Mouse (Mus musculus) MEL (cell line): ENCODE results near the gene Eml6. TPM values are rescaled to one million over a fixed set of nuclear protein-coding genes. Genes with fewer than 3 reads are reported as not detected.

ENCODE experiments used
- DNase-seq: peaks from one replicate; pipeline ENCODE4 v3.0.0; 2011; ENCODE audit warnings: low read depth, low spot score
- H3K27ac ChIP-seq: 2 replicates; pipeline ENCODE4 v1.5.1; 2012; ENCODE audit warnings: low read depth, mild to moderate bottlenecking, control low read depth, low read length, moderate library complexity; ENCODE audit not compliant: control insufficient read depth
- H3K27me3 ChIP-seq, 2 experiments: fragments of 150-350 bp in 1 of 2; sonication (generic) in 1 of 2; 2 replicates each; pipeline ENCODE4 v1.6.1; 2012; ENCODE audit warnings: low read length in 2 of 2, mild to moderate bottlenecking in 2 of 2, improper control_type of control experiment in 1 of 2, moderate library complexity in 1 of 2; ENCODE audit not compliant: insufficient read depth in 2 of 2, control insufficient read depth in 1 of 2
- H3K36me3 ChIP-seq, 2 experiments: 2 replicates each; pipeline ENCODE4 v1.6.1; 2012 to 2014; ENCODE audit warnings: low read length in 2 of 2, improper control_type of control experiment in 1 of 2, inconsistent platforms in 1 of 2, mild to moderate bottlenecking in 1 of 2; ENCODE audit not compliant: insufficient read depth in 2 of 2, control insufficient read depth in 1 of 2
- H3K4me1 ChIP-seq, 2 experiments: fragments of 150-350 bp in 1 of 2; sonication (generic) in 1 of 2; 2 replicates each; pipeline ENCODE4 v1.6.1; 2012; ENCODE audit warnings: low read length in 2 of 2, improper control_type of control experiment in 1 of 2, mild to moderate bottlenecking in 1 of 2; ENCODE audit not compliant: insufficient read depth in 2 of 2, control insufficient read depth in 1 of 2
- H3K4me3 ChIP-seq, 2 experiments: fragments of 150-350 bp in 1 of 2; sonication (generic) in 1 of 2; 2 replicates each; pipeline ENCODE4 v1.5.1; 2012; ENCODE audit warnings: low read depth in 2 of 2, low read length in 2 of 2, mild to moderate bottlenecking in 2 of 2, moderate library complexity in 2 of 2, control low read depth in 1 of 2, improper control_type of control experiment in 1 of 2; ENCODE audit not compliant: control insufficient read depth in 1 of 2, insufficient read depth in 1 of 2
- H3K79me2 ChIP-seq: 2 replicates; pipeline ENCODE4 v1.6.1; 2012; ENCODE audit warnings: mild to moderate bottlenecking, low read length, moderate library complexity; ENCODE audit not compliant: control insufficient read depth, poor library complexity, insufficient read depth
- H3K9ac ChIP-seq: 2 replicates; pipeline ENCODE4 v1.6.1; 2012; ENCODE audit warnings: low read depth, mild to moderate bottlenecking, control low read depth, low read length, moderate library complexity; ENCODE audit not compliant: control insufficient read depth, poor library complexity, severe bottlenecking
- H3K9me3 ChIP-seq: fragments of 150-350 bp; sonication (generic); replicated peaks from 2 replicates; pipeline ENCODE4 v1.6.1; 2012; ENCODE audit warnings: mild to moderate bottlenecking, low read length, improper control_type of control experiment, moderate library complexity; ENCODE audit not compliant: insufficient read depth
- BHLHE40 ChIP-seq: IDR thresholded peaks from 2 replicates; pipeline ENCODE4 v1.6.1; 2012; ENCODE audit warnings: low read depth, mild to moderate bottlenecking, inconsistent platforms, low read length, improper control_type of control experiment, borderline replicate concordance
- CHD1 ChIP-seq: IDR thresholded peaks from 2 replicates; pipeline ENCODE4 v1.6.1; 2012; ENCODE audit warnings: low read depth, mild to moderate bottlenecking, inconsistent platforms, low read length, improper control_type of control experiment
- CHD2 ChIP-seq: IDR thresholded peaks from 2 replicates; pipeline ENCODE4 v1.6.1; 2011; ENCODE audit warnings: low read length, improper control_type of control experiment
- CTCF ChIP-seq, 3 experiments: IDR thresholded peaks in 2 of 3; conservative IDR thresholded peaks in 1 of 3; 2 replicates each; pipeline ENCODE4 v1.5.1; 2011 to 2012; ENCODE audit warnings: low read length in 3 of 3, low read depth in 2 of 3, mild to moderate bottlenecking in 2 of 3, improper control_type of control experiment in 1 of 3, inconsistent platforms in 1 of 3, mixed read lengths in 1 of 3, moderate library complexity in 1 of 3; ENCODE audit not compliant: control insufficient read depth in 1 of 3, insufficient read depth in 1 of 3, poor library complexity in 1 of 3, severe bottlenecking in 1 of 3
- E2F4 ChIP-seq: IDR thresholded peaks from 2 replicates; pipeline ENCODE4 v1.6.1; 2011; ENCODE audit warnings: low read depth, low read length, improper control_type of control experiment, borderline replicate concordance
- ELF1 ChIP-seq: IDR thresholded peaks from 2 replicates; pipeline ENCODE4 v1.6.1; 2014; ENCODE audit warnings: low read depth, mild to moderate bottlenecking, inconsistent platforms, low read length, improper control_type of control experiment, moderate library complexity
- ETS1 ChIP-seq: IDR thresholded peaks from 2 replicates; pipeline ENCODE4 v1.6.1; 2012; ENCODE audit warnings: low read depth, mild to moderate bottlenecking, inconsistent platforms, low read length, improper control_type of control experiment, moderate library complexity
- GABPA ChIP-seq: IDR thresholded peaks from 2 replicates; pipeline ENCODE4 v1.6.1; 2012; ENCODE audit warnings: low read depth, mild to moderate bottlenecking, inconsistent platforms, low read length, improper control_type of control experiment, moderate library complexity
- JUND ChIP-seq: IDR thresholded peaks from 2 replicates; pipeline ENCODE4 v1.6.1; 2011; ENCODE audit warnings: low read depth, mild to moderate bottlenecking, improper control_type of control experiment, low read length
- KAT2A ChIP-seq: conservative IDR thresholded peaks from 2 replicates; pipeline ENCODE4 v1.6.1; 2012; ENCODE audit warnings: low read depth, low read length, improper control_type of control experiment, inconsistent platforms
- MEF2A ChIP-seq: IDR thresholded peaks from 2 replicates; pipeline ENCODE4 v1.6.1; 2014; ENCODE audit warnings: low read depth, mild to moderate bottlenecking, inconsistent platforms, low read length, improper control_type of control experiment; ENCODE audit not compliant: poor library complexity, insufficient replicate concordance, severe bottlenecking; ENCODE audit errors: extremely low read depth
- MXI1 ChIP-seq: IDR thresholded peaks from 2 replicates; pipeline ENCODE4 v1.6.1; 2011; ENCODE audit warnings: mild to moderate bottlenecking, low read depth, low read length, improper control_type of control experiment
- MYB ChIP-seq: IDR thresholded peaks from 2 replicates; pipeline ENCODE4 v1.6.1; 2011; ENCODE audit warnings: mild to moderate bottlenecking, low read depth, low read length, improper control_type of control experiment
- NELFE ChIP-seq: IDR thresholded peaks from 2 replicates; pipeline ENCODE4 v1.6.1; 2011; ENCODE audit warnings: low read depth, low read length, improper control_type of control experiment
- NRF1 ChIP-seq: IDR thresholded peaks from 2 replicates; pipeline ENCODE4 v1.6.1; 2014; ENCODE audit warnings: low read depth, mild to moderate bottlenecking, inconsistent platforms, low read length, improper control_type of control experiment, moderate library complexity; ENCODE audit not compliant: poor library complexity, insufficient read depth, severe bottlenecking
- POLR2AphosphoS5 ChIP-seq: IDR thresholded peaks from 2 replicates; pipeline ENCODE4 v1.6.1; 2012; ENCODE audit warnings: low read depth, borderline replicate concordance, mild to moderate bottlenecking, inconsistent platforms, low read length, moderate library complexity, mixed read lengths
- RAD21 ChIP-seq: IDR thresholded peaks from 2 replicates; pipeline ENCODE4 v1.6.1; 2011; ENCODE audit warnings: mild to moderate bottlenecking, low read depth, low read length, improper control_type of control experiment
- RCOR1 ChIP-seq: IDR thresholded peaks from 2 replicates; pipeline ENCODE4 v1.6.1; 2012; ENCODE audit warnings: low read depth, mild to moderate bottlenecking, inconsistent platforms, low read length, improper control_type of control experiment
- SMC3 ChIP-seq: IDR thresholded peaks from 2 replicates; pipeline ENCODE4 v1.6.1; 2011; ENCODE audit warnings: low read depth, low read length, improper control_type of control experiment
- TBP ChIP-seq: IDR thresholded peaks from 2 replicates; pipeline ENCODE4 v1.8.0; 2011; ENCODE audit warnings: low read depth, low read length, improper control_type of control experiment
- TCF12 ChIP-seq: IDR thresholded peaks from 2 replicates; pipeline ENCODE4 v1.6.1; 2014; ENCODE audit warnings: low read depth, mild to moderate bottlenecking, inconsistent platforms, low read length, improper control_type of control experiment, moderate library complexity
- USF1 ChIP-seq: IDR thresholded peaks from 2 replicates; pipeline ENCODE4 v1.6.1; 2014; ENCODE audit warnings: low read depth, mild to moderate bottlenecking, inconsistent platforms, low read length, improper control_type of control experiment, moderate library complexity
- ZC3H11A ChIP-seq: IDR thresholded peaks from 2 replicates; pipeline ENCODE4 v1.6.1; 2012; ENCODE audit warnings: low read depth, mild to moderate bottlenecking, inconsistent platforms, low read length, improper control_type of control experiment
- ZKSCAN1 ChIP-seq: IDR thresholded peaks from 2 replicates; pipeline ENCODE4 v1.6.1; 2012; ENCODE audit warnings: low read depth, mild to moderate bottlenecking, inconsistent platforms, low read length, improper control_type of control experiment, moderate library complexity
- ZNF384 ChIP-seq: IDR thresholded peaks from 2 replicates; pipeline ENCODE4 v1.6.1; 2012; ENCODE audit warnings: low read depth, mild to moderate bottlenecking, inconsistent platforms, low read length, improper control_type of control experiment
- polyA plus RNA-seq, 2 experiments: library from polyadenylated mRNA; stranded (reverse) in 1 of 2; unstranded in 1 of 2; fragments of >175 nt in 1 of 2; fragments of >200 nt in 1 of 2; gene quantifications; 2 replicates each; pipeline versions ENCODE4 v1.2.1 to v1.2.4; 2012; ENCODE audit warnings: low replicate concordance in 2 of 2, low read depth in 1 of 2; ENCODE audit not compliant: insufficient read length in 2 of 2, insufficient read depth in 1 of 2, missing spikeins in 1 of 2
- total RNA-seq: library from RNA; depleted of rRNA; stranded (reverse); fragments of 300-350 nt; gene quantifications from 2 replicates; pipeline ENCODE4 v1.2.3, GENCODE M21; 2012

Gene Eml6
- total and polyA plus RNA-seq, 3 experiments, result 2.7 to 2.8 TPM; not detected in 1

- no peaks in the 10 kb centered on the region for H3K36me3 ChIP-seq
- H3K9me3 ChIP-seq, result no peaks in the 10 kb centered on the region
- no peaks in the 10 kb centered on the region for H3K4me1 ChIP-seq
- no peak overlapping the region for H3K27ac ChIP-seq
- no peak overlapping the region for H3K4me3 ChIP-seq
- H3K9ac ChIP-seq, result no peak overlapping the region
- no peaks in the 10 kb centered on the region for H3K27me3 ChIP-seq
- H3K79me2 ChIP-seq, result no peaks in the 10 kb centered on the region
- DNase-seq, result no peak
- TF ChIP-seq RCOR1 (no peak), ZC3H11A (no peak), NELFE (no peak), ZNF384 (no peak), CTCF (IDR thresholded peaks at IDR 0.05 in 2 of 3, conservative IDR thresholded peaks at IDR 0.05 in 1 of 3; ENCODE audit: control insufficient read depth in 1 of 3, insufficient read depth in 1 of 3, low read depth in 2 of 3, low read length in 3 of 3, poor library complexity in 1 of 3, severe bottlenecking in 1 of 3) (no peak), ETS1 (no peak), BHLHE40 (no peak), GABPA (no peak), MXI1 (no peak), POLR2AphosphoS5 (no peak), CHD1 (no peak)
- TF ChIP-seq, all 39 proteins: peak for 0
These were observed 66.5 kb downstream of the Eml6 start for GRCm38 (mm10) chr11:29959366-29959765.

GRCm38 (mm10) chr11:29944661-29945060 is 81.2 kb downstream of the Eml6 start:
- DNase-seq, result no peak
- H3K36me3 ChIP-seq, result no peaks in the 10 kb centered on the region
- H3K27me3 ChIP-seq, result no peaks in the 10 kb centered on the region
- no peaks in the 10 kb centered on the region for H3K79me2 ChIP-seq
- H3K4me3 ChIP-seq, result no peak overlapping the region
- H3K9ac ChIP-seq, result no peak overlapping the region
- no peak overlapping the region for H3K27ac ChIP-seq
- no peaks in the 10 kb centered on the region for H3K9me3 ChIP-seq
- H3K4me1 ChIP-seq, result no peaks in the 10 kb centered on the region
- TF ChIP-seq TCF12 (no peak), E2F4 (no peak), MYB (no peak), POLR2AphosphoS5 (no peak), NRF1 (no peak), TBP (no peak), GABPA (no peak), USF1 (no peak), ELF1 (no peak), CHD2 (no peak), KAT2A (no peak), RAD21 (no peak), ZKSCAN1 (no peak), RCOR1 (no peak), MXI1 (no peak), MEF2A (no peak), JUND (no peak), SMC3 (no peak)
- TF ChIP-seq, all 39 proteins: peak for 0
